Mouse (Mus musculus) CH12.LX (cell line): ENCODE results near the gene Tm4sf19. TPM values are rescaled to one million over a fixed set of nuclear protein-coding genes. Genes with fewer than 3 reads are reported as not detected.
A peak's percentile ranks its signal among the peaks of the same experiment; 100 is the strongest.

Source experiments
- DNase-seq: peaks from one replicate; pipeline ENCODE4 v3.0.0-alpha.2; 2013; ENCODE audit errors: extremely low read depth
- H3K27ac ChIP-seq: 2 replicates; pipeline ENCODE4 v1.5.1; 2012; ENCODE audit warnings: low read depth, mild to moderate bottlenecking, control low read depth, moderate library complexity; ENCODE audit not compliant: insufficient read depth
- H3K27me3 ChIP-seq: replicated peaks from 2 replicates; pipeline ENCODE3; 2012; ENCODE audit warnings: inconsistent platforms
- H3K36me3 ChIP-seq, 2 experiments: replicated peaks in 1 of 2; 2 replicates each; pipeline versions ENCODE3 to v1.6.1; 2012; ENCODE audit warnings: inconsistent platforms in 1 of 2, low read length in 1 of 2, mild to moderate bottlenecking in 1 of 2, mixed read lengths in 1 of 2, moderate library complexity in 1 of 2; ENCODE audit not compliant: control insufficient read depth in 1 of 2, insufficient read depth in 1 of 2
- H3K4me1 ChIP-seq, 2 experiments: 2 replicates each; pipeline ENCODE4 v1.6.1; 2012; ENCODE audit warnings: inconsistent platforms in 1 of 2, moderate library complexity in 1 of 2; ENCODE audit not compliant: insufficient read depth in 2 of 2, control insufficient read depth in 1 of 2
- H3K4me2 ChIP-seq: 2 replicates; pipeline ENCODE4 v1.6.1; 2012; ENCODE audit warnings: low read depth, mild to moderate bottlenecking, control low read depth; ENCODE audit not compliant: poor library complexity, insufficient read depth, severe bottlenecking
- H3K4me3 ChIP-seq, 3 experiments: fragments of 150-350 bp in 1 of 3; sonication (generic) in 1 of 3; replicated peaks in 1 of 3; 2 replicates each; pipeline versions ENCODE3 to v1.5.1; 2011 to 2012; ENCODE audit warnings: low read depth in 2 of 3, low read length in 2 of 3, mild to moderate bottlenecking in 2 of 3, moderate library complexity in 2 of 3, control low read depth in 1 of 3, improper control_type of control experiment in 1 of 3, inconsistent platforms in 1 of 3, mixed read lengths in 1 of 3; ENCODE audit not compliant: poor library complexity in 1 of 3
- H3K79me2 ChIP-seq: replicated peaks from 2 replicates; pipeline ENCODE4 v1.6.1; 2012; ENCODE audit warnings: mild to moderate bottlenecking, moderate library complexity; ENCODE audit not compliant: control insufficient read depth, poor library complexity, insufficient read depth, severe bottlenecking; ENCODE audit errors: extremely low read depth
- H3K9ac ChIP-seq: 2 replicates; pipeline ENCODE4 v1.6.1; 2012; ENCODE audit warnings: low read depth, mild to moderate bottlenecking, control low read depth, moderate library complexity; ENCODE audit not compliant: insufficient read depth
- H3K9me3 ChIP-seq: replicated peaks from 2 replicates; pipeline ENCODE3; 2012; ENCODE audit warnings: low read length, inconsistent platforms, mixed read lengths
- BHLHE40 ChIP-seq: IDR thresholded peaks from 2 replicates; pipeline ENCODE4 v1.6.1; 2011; ENCODE audit warnings: mild to moderate bottlenecking, low read depth, low read length, improper control_type of control experiment
- CHD1 ChIP-seq: IDR thresholded peaks from 2 replicates; pipeline ENCODE4 v1.6.1; 2012; ENCODE audit warnings: low read depth, low read length, improper control_type of control experiment, inconsistent platforms
- CHD2 ChIP-seq: IDR thresholded peaks from 2 replicates; pipeline ENCODE4 v1.6.1; 2011; ENCODE audit warnings: low read length, improper control_type of control experiment
- CTCF ChIP-seq, 2 experiments: IDR thresholded peaks in 1 of 2; conservative IDR thresholded peaks in 1 of 2; 2 replicates each; pipeline ENCODE4 v1.5.1; 2011 to 2012; ENCODE audit warnings: low read depth in 2 of 2, low read length in 2 of 2, improper control_type of control experiment in 1 of 2, inconsistent platforms in 1 of 2, mild to moderate bottlenecking in 1 of 2, moderate library complexity in 1 of 2
- ELF1 ChIP-seq: IDR thresholded peaks from 2 replicates; pipeline ENCODE4 v1.6.1; 2014; ENCODE audit warnings: low read depth, mild to moderate bottlenecking, inconsistent platforms, low read length, improper control_type of control experiment
- EP300 ChIP-seq: IDR thresholded peaks from 2 replicates; pipeline ENCODE4 v1.6.1; 2011; ENCODE audit warnings: low read length, improper control_type of control experiment
- GABPA ChIP-seq: IDR thresholded peaks from 2 replicates; pipeline ENCODE4 v1.6.1; 2012; ENCODE audit warnings: low read depth, low read length, improper control_type of control experiment, inconsistent platforms; ENCODE audit not compliant: insufficient replicate concordance
- HCFC1 ChIP-seq: IDR thresholded peaks from 2 replicates; pipeline ENCODE4 v1.6.1; 2012; ENCODE audit warnings: low read depth, mild to moderate bottlenecking, inconsistent platforms, low read length, improper control_type of control experiment
- IRF4 ChIP-seq: IDR thresholded peaks from 2 replicates; pipeline ENCODE4 v1.6.1; 2014; ENCODE audit warnings: low read depth, mild to moderate bottlenecking, inconsistent platforms, low read length, improper control_type of control experiment
- JUN ChIP-seq: IDR thresholded peaks from 2 replicates; pipeline ENCODE4 v1.6.1; 2011; ENCODE audit warnings: low read depth, mild to moderate bottlenecking, low read length, improper control_type of control experiment, moderate library complexity; ENCODE audit not compliant: insufficient read depth
- MAFK ChIP-seq: IDR thresholded peaks from 2 replicates; pipeline ENCODE4 v1.6.1; 2011; ENCODE audit warnings: low read length, improper control_type of control experiment; ENCODE audit not compliant: insufficient replicate concordance
- MAZ ChIP-seq: IDR thresholded peaks from 2 replicates; pipeline ENCODE4 v1.6.1; 2012; ENCODE audit warnings: low read depth, mild to moderate bottlenecking, inconsistent platforms, low read length, improper control_type of control experiment, moderate library complexity
- MXI1 ChIP-seq: IDR thresholded peaks from 2 replicates; pipeline ENCODE4 v1.6.1; 2011; ENCODE audit warnings: mild to moderate bottlenecking, low read depth, low read length, improper control_type of control experiment
- NELFE ChIP-seq: IDR thresholded peaks from 2 replicates; pipeline ENCODE4 v1.6.1; 2011; ENCODE audit warnings: low read depth, low read length, improper control_type of control experiment
- NRF1 ChIP-seq: IDR thresholded peaks from 2 replicates; pipeline ENCODE4 v1.6.1; 2014; ENCODE audit warnings: low read depth, mild to moderate bottlenecking, inconsistent platforms, low read length, improper control_type of control experiment, moderate library complexity
- PAX5 ChIP-seq: IDR thresholded peaks from 2 replicates; pipeline ENCODE4 v1.6.1; 2012; ENCODE audit warnings: low read length, inconsistent platforms, mixed read lengths
- POLR2AphosphoS2 ChIP-seq: IDR thresholded peaks from 2 replicates; pipeline ENCODE4 v1.6.1; 2011; ENCODE audit warnings: low read depth, low read length, improper control_type of control experiment
- RAD21 ChIP-seq: IDR thresholded peaks from 2 replicates; pipeline ENCODE4 v1.6.1; 2011; ENCODE audit warnings: low read depth, mild to moderate bottlenecking, low read length, improper control_type of control experiment, moderate library complexity
- RCOR1 ChIP-seq: conservative IDR thresholded peaks from 2 replicates; pipeline ENCODE4 v1.6.1; 2012; ENCODE audit warnings: low read depth, mild to moderate bottlenecking, inconsistent platforms, low read length, improper control_type of control experiment
- SMC3 ChIP-seq: IDR thresholded peaks from 2 replicates; pipeline ENCODE4 v1.6.1; 2011; ENCODE audit warnings: low read depth, low read length, improper control_type of control experiment
- TBP ChIP-seq: conservative IDR thresholded peaks from 2 replicates; pipeline ENCODE4 v1.6.1; 2011; ENCODE audit warnings: low read depth, low read length, improper control_type of control experiment
- TCF12 ChIP-seq: IDR thresholded peaks from 2 replicates; pipeline ENCODE4 v1.6.1; 2014; ENCODE audit warnings: low read depth, mild to moderate bottlenecking, inconsistent platforms, low read length, improper control_type of control experiment
- UBTF ChIP-seq: IDR thresholded peaks from 2 replicates; pipeline ENCODE4 v1.6.1; 2012; ENCODE audit warnings: low read depth, mild to moderate bottlenecking, inconsistent platforms, low read length, improper control_type of control experiment, moderate library complexity
- USF1 ChIP-seq: IDR thresholded peaks from 2 replicates; pipeline ENCODE4 v1.6.1; 2014; ENCODE audit warnings: low read depth, mild to moderate bottlenecking, inconsistent platforms, low read length, improper control_type of control experiment
- USF2 ChIP-seq: conservative IDR thresholded peaks from 2 replicates; pipeline ENCODE4 v1.6.1; 2011; ENCODE audit warnings: low read depth, low read length, improper control_type of control experiment
- ZC3H11A ChIP-seq: IDR thresholded peaks from 2 replicates; pipeline ENCODE4 v1.6.1; 2012; ENCODE audit warnings: low read depth, mild to moderate bottlenecking, inconsistent platforms, low read length, improper control_type of control experiment
- ZKSCAN1 ChIP-seq: IDR thresholded peaks from 2 replicates; pipeline ENCODE4 v1.6.1; 2012; ENCODE audit warnings: low read depth, inconsistent platforms, low read length, improper control_type of control experiment, borderline replicate concordance
- ZMIZ1 ChIP-seq: IDR thresholded peaks from 2 replicates; pipeline ENCODE4 v1.6.1; 2012; ENCODE audit warnings: low read depth, mild to moderate bottlenecking, inconsistent platforms, low read length, improper control_type of control experiment
- ZNF384 ChIP-seq: IDR thresholded peaks from 2 replicates; pipeline ENCODE4 v1.6.1; 2012; ENCODE audit warnings: low read depth, low read length, improper control_type of control experiment, inconsistent platforms
- dilution Hi-C: fragments of 300-500 bp; cut with MboI; formaldehyde crosslinking; loops from 2 replicates; pipeline ENCODE4 v1.14.3; 2020; ENCODE audit warnings: low sequenced_read_pairs; ENCODE audit not compliant: extremely low pct_unique_long_range_greater_than_20kb, extremely low pct_ligation_motif_present
- in situ Hi-C: fragments of 300-500 bp; cut with MboI; formaldehyde crosslinking; loops from 3 replicates; pipeline ENCODE4 v1.14.3; 2019; ENCODE audit warnings: low sequenced_read_pairs, low pct_ligation_motif_present, low pct_unique_long_range_greater_than_20kb, mixed read lengths
- polyA plus RNA-seq: library from polyadenylated mRNA; unstranded; fragments of >175 nt; gene quantifications from 2 replicates; pipeline ENCODE4 v1.2.1, GENCODE M21; 2012; ENCODE audit warnings: low read depth; ENCODE audit not compliant: insufficient read length
- total RNA-seq, 2 experiments: library from RNA; depleted of rRNA; stranded (reverse); fragments of 300-350 nt in 1 of 2; fragments of >200 nt in 1 of 2; gene quantifications; 2 replicates each; pipeline ENCODE4 v1.2.3; 2012 to 2014

The Tm4sf19 gene
- total and polyA plus RNA-seq, 3 experiments, result 0.25 to 1.3 (median 0.78) TPM

- dilution Hi-C loops (no loop called here), in situ Hi-C loops (no loop called here)
- H3K9me3 ChIP-seq, result no peaks in the 10 kb centered on the region
- DNase-seq, result no peak
- no peak for TF ChIP-seq BHLHE40
- no peak for TF ChIP-seq MAZ
- TF ChIP-seq ZNF384, result no peak
- no peak for TF ChIP-seq RCOR1
- no peak for TF ChIP-seq JUN
- TF ChIP-seq USF2, result no peak
- TF ChIP-seq SMC3, result no peak
- no peak for TF ChIP-seq MXI1
- TF ChIP-seq CHD1, result no peak
- no peak for TF ChIP-seq IRF4
- TF ChIP-seq NRF1, result no peak
- TF ChIP-seq UBTF, result no peak
- TF ChIP-seq TCF12, result no peak
- no peak for TF ChIP-seq GABPA
- no peak for TF ChIP-seq CHD2
- no peak for TF ChIP-seq ZMIZ1
- TF ChIP-seq ELF1, result no peak
- no peak for TF ChIP-seq TBP
- no peak for TF ChIP-seq CTCF (conservative IDR thresholded peaks at IDR 0.05 in 1 of 2, IDR thresholded peaks at IDR 0.05 in 1 of 2; ENCODE audit: low read depth in 2 of 2, low read length in 2 of 2)
- TF ChIP-seq USF1, result no peak
- TF ChIP-seq, all 38 proteins: peak for 0
- Histone ChIP-seq H3K79me2 (no peaks in the 10 kb centered on the region; the same call in 1 of the 2 replicates), H3K36me3 (peaks cover under 1 to 4% of the 10 kb centered on the region in 2 experiments), H3K27me3 (no peaks in the 10 kb centered on the region), H3K4me2 (no peak overlapping the region), H3K27ac (no peak overlapping the region), H3K4me1 (peaks cover 34 to 53% of the 10 kb centered on the region in 2 experiments), H3K9ac (no peak overlapping the region), H3K4me3 (no peak overlapping the region)
Measured at GRCm38 (mm10) chr16:32398206-32398605, 2.1 kb upstream of the Tm4sf19 start.

DNA sequence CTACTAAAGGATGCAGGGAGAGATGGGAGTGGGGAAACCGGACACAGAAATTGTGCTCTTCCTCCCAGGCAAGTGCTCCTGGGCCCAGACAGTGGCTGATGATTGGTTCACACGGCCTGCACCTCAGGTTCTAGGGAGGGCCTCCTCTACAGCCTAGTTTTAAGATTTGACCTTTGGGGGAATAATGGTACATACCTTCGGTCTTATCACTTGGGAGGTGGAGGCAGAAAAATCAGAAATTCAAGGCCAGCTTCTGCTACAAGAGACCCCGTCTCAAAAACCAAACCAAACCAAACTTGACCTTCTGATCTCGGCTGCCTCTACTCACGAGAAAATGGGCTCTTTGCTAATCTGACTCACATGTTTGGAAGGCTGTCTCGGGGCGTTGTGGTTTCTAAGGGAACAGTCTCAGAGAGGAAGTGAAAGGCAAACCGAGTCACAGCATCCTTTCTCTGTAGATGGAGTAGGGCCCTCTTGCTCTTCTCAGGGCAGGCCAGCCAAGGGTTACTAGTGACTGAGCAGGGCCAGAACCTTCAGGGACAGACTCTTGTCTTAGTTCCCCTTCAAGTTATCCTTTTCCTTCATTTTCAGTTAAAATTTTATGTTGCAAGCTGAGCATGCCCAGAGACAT lies 1.1 kb downstream of the Tm4sf19 start:
- no peaks in the 10 kb centered on the region for H3K9me3 ChIP-seq
- H3K27ac ChIP-seq, result peak overlapping the region; percentile 63; the same call in 1 of the 2 replicates
- H3K36me3 ChIP-seq, result no peaks in the 10 kb centered on the region
- no peaks in the 10 kb centered on the region for H3K79me2 ChIP-seq
- in situ Hi-C loops, result loop anchor here (5.0 kb wide), 1 partner anchor 36 kb away; no protein-coding TSS in a partner anchor
- peak overlapping the region in 1 of 3 experiments; percentile 31 for H3K4me3 ChIP-seq
- H3K4me1 ChIP-seq, result peaks cover 25 to 58% of the 10 kb centered on the region in 2 experiments
- H3K4me2 ChIP-seq, result peak overlapping the region; percentile 52
- DNase-seq, result peak; percentile 97
- H3K9ac ChIP-seq, result peak overlapping the region; percentile 48; the same call in 1 of the 2 replicates
- dilution Hi-C loops, result no loop called here
- H3K27me3 ChIP-seq, result no peaks in the 10 kb centered on the region
- TF ChIP-seq CHD2, result peak; percentile 55; the same call in 1 of the 2 replicates
- peak; percentile 99 for TF ChIP-seq IRF4
- TF ChIP-seq ELF1, result peak; percentile 63
- TF ChIP-seq USF2, result no peak
- no peak for TF ChIP-seq CTCF (conservative IDR thresholded peaks at IDR 0.05 in 1 of 2, IDR thresholded peaks at IDR 0.05 in 1 of 2; ENCODE audit: low read depth in 2 of 2, low read length in 2 of 2)
- TF ChIP-seq TCF12, result peak; percentile 74
- TF ChIP-seq HCFC1, result peak; percentile 43; the same call in 1 of the 2 replicates
- TF ChIP-seq SMC3, result no peak
- no peak for TF ChIP-seq ZNF384
- TF ChIP-seq NRF1, result no peak
- TF ChIP-seq NELFE, result 0 out of 2 replicates have a peak, but pooled peaks have one; percentile 24
- no peak for TF ChIP-seq PAX5
- no peak for TF ChIP-seq ZC3H11A
- peak; percentile 40; the same call in 1 of the 2 replicates for TF ChIP-seq TBP
- TF ChIP-seq EP300, result peak; percentile 97
- no peak for TF ChIP-seq POLR2AphosphoS2
- peak; percentile 25; the same call in 1 of the 2 replicates for TF ChIP-seq JUN
- TF ChIP-seq RCOR1, result peak; percentile 98
- TF ChIP-seq ZKSCAN1, result no peak
- peak; percentile 36; the same call in 1 of the 2 replicates for TF ChIP-seq MAFK
- no peak for TF ChIP-seq RAD21
- TF ChIP-seq CHD1, result peak; percentile 91
